Mouse (Mus musculus) thymus, adult 2 months (tissue): ENCODE measurements around the gene Zfand3. TPM values are rescaled to one million over a fixed set of nuclear protein-coding genes. Genes with fewer than 3 reads are reported as not detected.

Experiments
- DNase-seq: peaks from one replicate; pipeline ENCODE4 v3.0.0; 2021
- H3K27ac ChIP-seq: fragments of 200-500 bp; 2 replicates; pipeline ENCODE4 v1.5.1; 2012; ENCODE audit warnings: low read length, control low read depth; ENCODE audit not compliant: control insufficient read depth, insufficient read depth
- H3K27me3 ChIP-seq: fragments of 200-500 bp; 2 replicates; pipeline ENCODE4 v1.6.1; 2012; ENCODE audit warnings: mild to moderate bottlenecking, low read length, moderate library complexity, mixed read lengths; ENCODE audit not compliant: control insufficient read depth, insufficient read depth
- H3K36me3 ChIP-seq: fragments of 200-500 bp; 2 replicates; pipeline ENCODE4 v1.6.1; 2012; ENCODE audit warnings: mild to moderate bottlenecking, low read length, moderate library complexity; ENCODE audit not compliant: control insufficient read depth, insufficient read depth
- H3K4me1 ChIP-seq: fragments of 200-500 bp; replicated peaks from 2 replicates; pipeline ENCODE4 v1.6.1; 2012; ENCODE audit warnings: low read length; ENCODE audit not compliant: control insufficient read depth, insufficient read depth
- H3K4me3 ChIP-seq: fragments of 200-500 bp; 2 replicates; pipeline ENCODE4 v1.5.1; 2012; ENCODE audit warnings: mild to moderate bottlenecking, low read length, control low read depth, moderate library complexity; ENCODE audit not compliant: control insufficient read depth, insufficient read depth
- CTCF ChIP-seq: fragments of 200-500 bp; IDR thresholded peaks from 2 replicates; pipeline ENCODE4 v1.5.1; 2012; ENCODE audit warnings: mild to moderate bottlenecking, control low read depth, low read length, moderate library complexity, borderline replicate concordance; ENCODE audit not compliant: control insufficient read depth, poor library complexity, insufficient read depth; ENCODE audit errors: extremely low read depth
- POLR2A ChIP-seq: fragments of 200-500 bp; IDR thresholded peaks from 2 replicates; pipeline ENCODE4 v1.6.1; 2012; ENCODE audit warnings: mild to moderate bottlenecking, low read length, control low read depth, moderate library complexity; ENCODE audit not compliant: control insufficient read depth, poor library complexity, insufficient read depth; ENCODE audit errors: extremely low read depth
- WGBS: fragments of 180-500 bp; shearing (Covaris S2); methylation state at CpG from one replicate; pipeline ENCODE4 v1.1.7; 2018; 5-methylcytosine and 5-hydroxymethylcytosine counted together
- polyA plus RNA-seq: library from polyadenylated mRNA; depleted of rRNA; stranded (reverse); fragments of >200 nt; gene quantifications from 2 replicates; pipeline ENCODE4 v1.2.3, GENCODE M21; 2012

Gene Zfand3
- polyA plus RNA-seq, 1 experiment, result 75.6 TPM

DNA sequence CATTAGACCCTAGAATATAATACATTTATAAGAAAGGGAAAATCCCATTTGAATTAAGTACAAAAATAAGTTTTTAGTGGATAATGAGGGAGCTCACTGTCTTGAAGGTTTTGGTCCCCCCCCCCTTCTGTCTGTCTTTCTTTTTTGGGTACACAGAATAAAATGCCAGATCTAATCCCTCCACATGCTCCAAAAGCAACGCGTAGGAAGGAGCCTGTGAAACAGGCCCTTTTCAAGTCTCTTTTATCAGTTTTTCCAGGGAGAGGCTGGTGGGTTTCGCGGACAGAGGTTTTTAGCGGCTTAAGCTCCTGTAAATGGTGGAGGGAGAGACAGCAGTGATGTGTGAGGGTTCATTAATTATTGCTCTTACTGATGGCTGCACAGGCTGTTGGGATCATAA is 183.0 kb downstream of the Zfand3 start:
- 96% methylated on average over 5 of the region's 5 CpGs for WGBS
- Histone ChIP-seq H3K27me3 (no peaks in the 10 kb centered on the region), H3K4me3 (no peak overlapping the region), H3K27ac (no peak overlapping the region), H3K36me3 (peaks cover under 1% of the 10 kb centered on the region), H3K4me1 (0 out of 2 replicates have a peak, but pooled peaks cover 6% of the 10 kb centered on the region)
- DNase-seq, result no peak
- TF ChIP-seq POLR2A, result no peak
- no peak for TF ChIP-seq CTCF

DNA sequence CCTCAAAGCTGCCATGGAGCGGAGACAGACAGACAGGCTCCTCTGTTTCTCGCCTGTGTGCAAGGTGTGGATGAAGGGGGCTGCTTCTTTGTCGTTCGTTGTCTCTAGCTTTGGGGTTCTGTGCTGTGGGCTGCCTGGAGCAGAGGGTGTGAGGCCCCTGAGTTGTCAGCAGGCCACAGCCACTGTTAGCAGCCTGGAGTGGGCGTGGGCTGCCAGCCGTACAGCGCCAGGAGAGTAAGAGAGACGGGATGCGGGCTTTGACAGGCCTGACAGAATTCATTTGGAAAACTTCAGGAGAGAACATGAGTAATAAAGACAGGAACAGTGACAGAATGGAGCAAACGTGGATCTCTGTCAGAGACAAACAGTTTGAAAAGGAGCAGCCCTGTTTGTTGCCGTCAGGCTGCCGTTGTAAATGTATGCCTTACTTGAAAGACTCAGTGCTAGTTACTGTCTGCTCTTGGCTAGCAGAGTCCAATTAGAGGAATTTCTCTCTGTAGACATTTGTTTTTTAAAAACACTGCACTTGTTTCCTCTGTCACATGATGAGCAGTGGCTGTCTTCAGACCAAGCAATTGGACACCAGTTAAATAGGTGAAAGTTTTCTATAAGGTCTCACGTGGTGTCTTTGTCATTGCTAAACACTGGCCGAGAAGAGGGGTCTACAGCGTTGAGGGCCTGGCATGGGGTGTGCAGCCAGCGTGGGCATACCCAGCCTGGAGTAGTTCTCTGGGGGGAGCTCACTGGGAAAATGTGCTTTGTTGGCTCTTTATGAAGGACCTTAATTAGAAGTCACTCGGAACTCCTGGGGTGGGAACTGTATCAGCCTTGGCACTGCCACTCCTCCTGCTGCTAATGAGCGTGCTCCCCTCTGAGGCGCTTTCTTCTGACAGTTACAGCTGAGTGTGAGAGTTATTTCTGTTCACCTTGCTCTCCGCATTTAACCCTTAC is 183.8 kb downstream of the Zfand3 start:
- no peak overlapping the region for H3K4me3 ChIP-seq

DNA sequence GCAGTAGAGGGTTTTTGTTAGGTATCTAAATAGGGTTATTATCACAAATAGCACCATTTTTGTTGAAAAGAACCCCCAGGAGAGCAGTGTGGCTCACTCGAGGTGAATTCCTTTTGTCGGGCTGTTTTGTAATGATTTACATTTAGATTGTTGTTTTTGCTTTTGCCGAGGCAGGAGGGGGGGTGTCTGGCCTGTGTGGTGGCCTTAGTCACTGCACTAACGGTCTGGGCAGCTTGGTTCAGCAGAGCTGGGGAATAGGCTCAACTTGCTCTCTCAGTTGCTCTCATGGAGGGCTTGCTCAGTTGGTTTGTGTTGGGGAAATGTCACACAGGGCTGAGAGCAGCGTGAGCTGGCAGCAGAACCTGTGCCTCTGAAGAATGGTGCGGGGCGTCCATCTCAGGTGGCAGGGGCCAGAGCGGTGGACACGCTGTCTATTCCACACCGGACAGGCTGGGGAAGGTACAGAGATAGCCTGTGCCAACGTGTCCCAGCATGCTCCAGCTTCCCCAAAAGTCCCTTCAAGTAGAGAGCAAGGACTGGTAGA is 186.6 kb downstream of the Zfand3 start:
- peaks cover 6% of the 10 kb centered on the region for H3K36me3 ChIP-seq
- H3K4me1 ChIP-seq, result no peaks in the 10 kb centered on the region
- no peak overlapping the region for H3K27ac ChIP-seq
- no peak for DNase-seq
- no peak overlapping the region for H3K4me3 ChIP-seq
- WGBS, result 94% methylated on average over 11 of the region's 11 CpGs
- TF ChIP-seq CTCF (no peak), POLR2A (no peak)
- no peaks in the 10 kb centered on the region for H3K27me3 ChIP-seq

More for the DNA sequence above, 183.8 kb downstream of the Zfand3 start:
- no peak overlapping the region for H3K27ac ChIP-seq
- TF ChIP-seq POLR2A (no peak), CTCF (no peak)
- 0 out of 2 replicates have a peak, but pooled peaks cover 6% of the 10 kb centered on the region for H3K4me1 ChIP-seq
- no peaks in the 10 kb centered on the region for H3K27me3 ChIP-seq
- H3K36me3 ChIP-seq, result peaks cover 6% of the 10 kb centered on the region
- 91% methylated on average over 20 of the region's 20 CpGs for WGBS
- DNase-seq, result no peak

- DNase-seq, result no peak
- Histone ChIP-seq H3K27me3 (no peaks in the 10 kb centered on the region), H3K4me1 (peaks cover 7% of the 10 kb centered on the region), H3K4me3 (no peak overlapping the region), H3K27ac (no peak overlapping the region), H3K36me3 (peaks cover 6% of the 10 kb centered on the region)
- 93% methylated on average over 26 of the region's 26 CpGs for WGBS
- TF ChIP-seq POLR2A, result no peak
- no peak for TF ChIP-seq CTCF
Observed at GRCm38 (mm10) chr17:30192416-30193005, 188.0 kb downstream of the Zfand3 start.

DNA sequence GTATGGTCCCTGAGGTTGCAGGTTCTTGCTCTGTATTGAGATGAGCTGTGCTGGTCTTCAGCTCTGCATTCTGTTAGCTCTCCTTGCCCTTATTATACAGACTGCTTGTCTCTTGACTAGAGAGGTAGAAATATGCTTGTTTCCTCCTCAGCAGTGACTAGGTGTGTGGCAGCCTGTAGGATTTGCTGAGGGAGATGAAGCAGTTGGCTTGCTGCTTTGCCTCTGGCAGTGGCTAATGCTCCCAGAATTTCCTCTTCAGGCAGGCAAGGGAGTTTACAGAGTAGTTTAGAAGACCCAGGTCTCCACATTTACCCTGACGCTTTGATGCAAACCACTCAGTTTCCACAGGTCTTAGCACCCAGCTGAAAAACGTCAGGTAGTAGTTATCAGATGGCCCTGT is 189.1 kb downstream of the Zfand3 start:
- H3K4me1 ChIP-seq, result peaks cover 14% of the 10 kb centered on the region
- DNase-seq, result no peak
- peaks cover 6% of the 10 kb centered on the region for H3K36me3 ChIP-seq
- H3K27ac ChIP-seq, result no peak overlapping the region
- 71% methylated on average over 2 of the region's 2 CpGs for WGBS
- no peak overlapping the region for H3K4me3 ChIP-seq
- H3K27me3 ChIP-seq, result no peaks in the 10 kb centered on the region
- TF ChIP-seq POLR2A (no peak), CTCF (no peak)

- peaks cover 17% of the 10 kb centered on the region for H3K4me1 ChIP-seq
- DNase-seq, result no peak
- WGBS, result 94% methylated on average over 3 of the region's 3 CpGs
- peaks cover 6% of the 10 kb centered on the region for H3K36me3 ChIP-seq
- no peak overlapping the region for H3K4me3 ChIP-seq
- no peaks in the 10 kb centered on the region for H3K27me3 ChIP-seq
- TF ChIP-seq POLR2A, result no peak
- no peak for TF ChIP-seq CTCF
- H3K27ac ChIP-seq, result no peak overlapping the region
Observed at GRCm38 (mm10) chr17:30194091-30194490, 189.6 kb downstream of the Zfand3 start.
